Mouse (Mus musculus) adrenal gland, postnatal 4 days (tissue): ENCODE results near the gene Rdh8. TPM values are rescaled to one million over a fixed set of nuclear protein-coding genes. Genes with fewer than 3 reads are reported as not detected.

Source experiments
- DNase-seq, 2 experiments: peaks; one replicate each; pipeline ENCODE4 v3.0.0; 2021 to 2022; ENCODE audit warnings: low spot score in 2 of 2, mixed read lengths in 2 of 2
- long read RNA-seq, 2 experiments: library from polyadenylated mRNA; stranded (forward); transcript quantifications; one replicate each; pipeline ENCODE4 v2.0.0; 2021
- total RNA-seq, 2 experiments: library from RNA; stranded (reverse); gene quantifications; 2 replicates each; pipeline ENCODE4 v1.2.3; 2021

Gene Rdh8
- not detected for total RNA-seq
- long read RNA-seq, experiment 1 = 0 reads
- long read RNA-seq, experiment 2 = 0 reads

DNA sequence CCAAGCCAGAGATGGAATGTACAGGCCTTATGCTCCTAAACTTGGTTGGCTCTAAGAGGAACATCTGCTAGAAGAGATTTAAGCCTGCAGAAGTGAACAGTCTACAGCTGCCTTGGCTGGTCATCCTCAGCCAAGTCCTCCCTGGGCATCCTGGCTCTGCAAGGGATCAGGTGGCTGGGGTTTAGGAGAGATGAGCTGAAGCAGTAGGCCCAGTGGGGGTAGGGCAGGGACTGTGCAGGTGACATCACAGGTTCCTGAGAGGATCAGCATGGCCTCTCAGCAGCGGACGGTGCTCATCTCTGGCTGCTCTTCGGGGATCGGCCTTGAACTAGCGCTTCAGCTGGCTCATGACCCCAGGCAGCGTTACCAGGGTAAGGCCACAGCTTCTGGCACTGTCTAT is at the start of gene Rdh8:
Gene Rdh8 (plus strand): TSS at position 268 of the 400 bp plus-strand sequence.
- DNase-seq = no peak

DNA sequence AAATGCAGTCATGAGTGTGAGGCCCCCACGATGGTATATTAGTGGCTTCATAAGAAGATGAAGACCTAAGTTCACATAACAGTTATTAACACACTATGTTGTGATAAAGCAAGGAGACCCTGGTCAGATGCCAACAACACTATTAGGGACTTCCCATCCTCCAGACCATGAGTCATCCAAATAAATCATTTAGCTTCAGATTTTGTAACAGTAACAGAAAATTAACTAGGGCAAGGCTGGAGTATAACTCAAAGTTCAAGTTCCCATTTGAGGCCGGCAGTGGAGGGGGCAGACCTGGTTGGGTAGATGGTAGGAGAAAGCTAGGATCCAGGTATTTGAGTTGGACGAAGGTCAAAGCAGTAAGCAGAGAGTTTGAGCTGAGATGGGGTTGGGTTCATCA is 37.0 kb upstream of the Rdh8 start:
- no peak for DNase-seq

- no peak for DNase-seq
Observed at GRCm38 (mm10) chr9:20785055-20785454, 33.2 kb upstream of the Rdh8 start.

GRCm38 (mm10) chr9:20787992-20788391 is 30.3 kb upstream of the Rdh8 start:
- no peak for DNase-seq

DNA sequence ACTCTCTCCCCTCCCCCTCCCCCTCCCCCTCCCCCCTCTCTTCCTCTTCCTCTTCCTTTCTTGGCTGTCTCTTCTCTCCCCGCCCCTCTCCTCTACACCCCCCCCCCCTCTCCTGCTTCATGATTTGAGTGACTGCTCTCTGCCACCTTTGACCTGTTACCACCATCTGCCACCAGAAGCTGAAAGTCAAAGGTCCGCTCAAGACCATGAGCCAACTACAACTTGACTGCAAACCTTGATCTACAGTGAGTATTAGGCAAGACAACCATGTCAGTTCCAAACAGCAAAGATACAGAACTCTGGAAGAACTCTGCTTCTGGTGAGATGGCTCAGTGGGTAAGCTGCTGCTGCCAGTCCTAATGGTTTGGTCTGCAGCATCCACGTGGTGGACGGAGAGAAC is 28.7 kb upstream of the Rdh8 start:
- no peak for DNase-seq

- DNase-seq = no peak
Observed at GRCm38 (mm10) chr9:20790345-20790744, 28.0 kb upstream of the Rdh8 start.

DNA sequence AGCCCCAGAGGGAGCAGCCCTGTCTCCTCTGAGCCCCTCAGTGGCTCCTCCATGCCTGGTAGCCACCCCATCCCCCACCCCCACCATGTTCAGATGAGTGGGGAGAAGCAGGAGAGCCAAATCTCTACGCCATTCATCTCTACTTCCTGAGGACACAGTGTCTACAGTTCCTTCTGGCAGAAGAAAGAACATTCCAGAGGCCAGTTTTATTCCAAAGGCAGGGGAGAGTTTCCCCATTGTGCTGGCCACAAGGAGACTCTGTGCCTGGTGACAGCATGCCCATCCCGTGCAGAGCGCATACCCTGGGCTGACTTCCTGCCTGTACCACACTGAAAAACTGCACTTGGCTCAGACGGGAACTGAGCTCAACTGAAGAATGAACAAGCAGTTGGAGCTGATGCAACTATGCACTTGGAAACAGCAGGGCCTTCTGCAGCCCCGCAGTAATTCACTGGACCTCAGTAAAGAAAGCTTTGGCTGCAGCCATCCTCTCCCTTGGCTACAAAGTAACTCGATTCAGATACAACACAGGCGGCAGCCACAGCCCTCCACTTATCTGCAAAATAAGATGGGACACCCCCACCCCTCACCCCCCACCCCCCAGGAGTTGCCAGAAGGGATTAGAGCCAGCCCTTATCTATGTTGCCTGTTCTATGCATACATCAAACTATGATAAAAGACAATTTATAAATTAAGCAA is 24.0 kb upstream of the Rdh8 start:
- DNase-seq = no peak

- DNase-seq = peak in 1 of 2 experiments; percentile 63
Observed at GRCm38 (mm10) chr9:20804266-20805158, 13.8 kb upstream of the Rdh8 start.

GRCm38 (mm10) chr9:20805159-20805495 is 13.2 kb upstream of the Rdh8 start:
- DNase-seq = peak in 1 of 2 experiments; percentile 22

DNA sequence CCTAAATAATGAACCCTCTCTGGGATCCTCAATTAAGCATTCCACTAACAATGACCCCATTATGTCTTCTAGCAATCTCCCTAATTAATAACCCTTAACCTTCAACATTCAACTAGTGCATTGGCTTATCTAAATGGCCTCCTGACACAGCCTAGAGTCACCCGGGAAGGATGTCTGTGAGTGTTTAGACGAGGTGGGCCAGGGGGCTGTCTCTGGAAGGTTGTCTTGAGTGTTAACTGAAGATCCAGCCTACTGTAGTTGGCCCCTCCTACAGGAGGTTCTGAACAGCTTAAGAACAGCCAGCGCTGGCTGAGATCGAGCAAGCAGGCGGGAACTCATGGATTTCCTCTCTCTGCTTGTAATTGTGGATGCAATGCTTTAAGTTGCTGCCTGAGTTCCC is 12.6 kb upstream of the Rdh8 start:
- DNase-seq = no peak

DNA sequence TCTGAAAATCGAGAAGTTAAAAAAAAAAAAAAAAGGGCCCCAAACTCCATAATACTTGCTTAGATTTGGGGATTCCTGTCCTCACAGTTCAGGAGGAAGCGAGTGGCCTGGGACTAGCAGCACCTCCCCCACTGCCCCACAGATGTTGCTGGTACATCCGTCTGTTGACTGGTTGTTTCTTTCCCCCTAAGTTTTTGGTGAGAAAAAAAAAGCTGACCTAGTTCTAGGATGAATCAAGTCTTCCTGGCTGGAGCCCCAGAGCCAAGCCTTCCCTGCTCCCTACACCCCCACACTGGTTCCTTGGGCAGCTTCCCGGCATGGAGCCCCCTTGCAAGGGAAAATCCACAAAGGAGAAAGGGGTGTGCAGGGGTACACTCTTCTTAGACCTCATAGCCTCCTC is 8.0 kb upstream of the Rdh8 start:
- DNase-seq = no peak

GRCm38 (mm10) chr9:20810773-20811172 is 7.5 kb upstream of the Rdh8 start:
- DNase-seq = no peak

GRCm38 (mm10) chr9:20812537-20813271 is 5.6 kb upstream of the Rdh8 start:
- peak in 1 of 2 experiments; percentile 43 for DNase-seq

- DNase-seq = peak; percentile 48 to 55
Observed at GRCm38 (mm10) chr9:20814521-20815272, 3.6 kb upstream of the Rdh8 start, which contains the start of gene Col5a3. Col5a3 (minus strand) TSS chr9:20815067.

- no peak for DNase-seq
Observed at GRCm38 (mm10) chr9:20820001-20820400, 1.7 kb downstream of the Rdh8 start.

DNA sequence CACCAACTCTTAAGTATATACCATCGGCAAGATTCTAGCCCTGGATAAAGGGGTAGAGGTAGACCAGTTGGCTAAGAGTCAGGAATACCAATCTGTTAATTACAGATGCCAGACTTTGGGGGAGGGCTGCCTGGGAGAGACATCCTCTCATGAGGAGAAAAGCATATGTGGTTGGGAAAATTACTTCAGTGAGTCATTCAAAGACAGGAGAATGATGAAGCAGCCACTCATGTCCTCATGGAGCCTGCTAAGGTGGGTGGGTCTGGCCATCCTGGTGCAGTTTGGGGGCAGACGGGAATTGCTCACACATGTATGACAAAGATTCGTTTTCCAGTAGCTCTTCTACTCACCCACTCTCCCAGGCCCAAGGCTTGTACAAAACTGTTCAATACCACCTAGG is 4.5 kb downstream of the Rdh8 start:
- DNase-seq = no peak

DNA sequence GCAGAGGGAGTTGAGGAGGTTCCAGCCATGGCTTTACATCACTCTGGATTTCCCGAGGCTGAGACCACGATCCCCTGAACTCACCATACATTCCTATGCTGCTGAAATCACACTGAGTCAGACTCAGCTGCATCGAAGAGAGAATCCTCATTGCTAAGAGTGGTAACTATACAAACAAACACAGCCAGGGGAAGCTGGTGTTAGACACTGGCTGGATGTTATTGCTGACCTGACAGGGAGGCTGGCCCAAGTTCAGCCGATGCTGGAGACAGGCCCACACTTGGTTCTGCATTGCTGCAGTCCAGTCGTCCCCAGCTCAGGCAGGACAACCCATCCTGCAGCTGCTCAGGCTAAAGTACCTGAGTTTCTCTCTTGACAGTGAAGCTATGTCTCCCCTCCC is 7.5 kb downstream of the Rdh8 start:
- DNase-seq = no peak

GRCm38 (mm10) chr9:20828127-20828526 is 9.8 kb downstream of the Rdh8 start:
- no peak for DNase-seq

- peak; percentile 90 to 92 for DNase-seq
Observed at GRCm38 (mm10) chr9:20830901-20831643, 12.8 kb downstream of the Rdh8 start.

- no peak for DNase-seq
Observed at GRCm38 (mm10) chr9:20834881-20835280, 16.6 kb downstream of the Rdh8 start.
